Mouse (Mus musculus) embryonic facial prominence, embryonic 13.5 days (tissue): ENCODE measurements around the gene Mef2d. TPM values are rescaled to one million over a fixed set of nuclear protein-coding genes. Genes with fewer than 3 reads are reported as not detected.

Source experiments
- ATAC-seq: fragments of 200-750 bp; cut with Nextera tagmentation; 2 replicates; pipeline ENCODE4 v1.8.0; 2017; ENCODE audit warnings: low read depth; ENCODE audit not compliant: insufficient number of reproducible peaks, insufficient read depth, low FRiP score, low TSS enrichment
- H3K27ac ChIP-seq: fragments of 300-500 bp; sonication (generic); 2 replicates; pipeline ENCODE4 v1.5.1; 2015; ENCODE audit warnings: moderate library complexity, mild to moderate bottlenecking, inconsistent platforms
- H3K27me3 ChIP-seq: fragments of 300-500 bp; sonication (generic); 2 replicates; pipeline ENCODE4 v1.6.1; 2015; ENCODE audit warnings: mild to moderate bottlenecking, inconsistent platforms
- H3K36me3 ChIP-seq: fragments of 300-500 bp; sonication (generic); 2 replicates; pipeline ENCODE4 v1.6.1; 2015; ENCODE audit warnings: mild to moderate bottlenecking, inconsistent platforms
- H3K4me1 ChIP-seq: fragments of 300-500 bp; sonication (generic); 2 replicates; pipeline ENCODE4 v1.6.1; 2015; ENCODE audit warnings: inconsistent platforms
- H3K4me2 ChIP-seq: fragments of 300-500 bp; sonication (generic); 2 replicates; pipeline ENCODE4 v1.6.1; 2015; ENCODE audit warnings: moderate library complexity, mild to moderate bottlenecking, inconsistent platforms
- H3K4me3 ChIP-seq: fragments of 300-500 bp; sonication (generic); 2 replicates; pipeline ENCODE4 v1.5.1; 2015; ENCODE audit warnings: mild to moderate bottlenecking, inconsistent platforms
- H3K9ac ChIP-seq: fragments of 300-500 bp; sonication (generic); 2 replicates; pipeline ENCODE4 v1.6.1; 2015; ENCODE audit warnings: mild to moderate bottlenecking, inconsistent platforms
- H3K9me3 ChIP-seq: fragments of 300-500 bp; sonication (generic); 2 replicates; pipeline ENCODE4 v1.6.1; 2016; ENCODE audit warnings: inconsistent platforms
- WGBS: fragments of 180-500 bp; shearing (Covaris S2); methylation state at CpG from one replicate; pipeline ENCODE4 v1.1.7; 2015; ENCODE audit warnings: mixed read lengths; 5-methylcytosine and 5-hydroxymethylcytosine counted together
- polyA plus RNA-seq: library from polyadenylated mRNA; unstranded; fragments of >200 nt; fragmentation: Nextera tagmentation; extraction: Ambion mirVana; gene quantifications from 2 replicates; pipeline ENCODE4 v1.2.1, GENCODE M21; 2015

Gene Mef2d
- polyA plus RNA-seq, 1 experiment from 2014 or later, result 18.2 TPM

- 70% methylated on average over 3 of the region's 3 CpGs for WGBS
- Histone ChIP-seq H3K9me3 (no peaks in the 10 kb centered on the region), H3K4me2 (peak overlapping the region; percentile 45; the same call in 1 of the 2 replicates), H3K27ac (0 out of 2 replicates have a peak overlapping the region, but pooled peaks have one; percentile 69), H3K36me3 (peaks cover 10% of the 10 kb centered on the region), H3K4me1 (peaks cover 61% of the 10 kb centered on the region), H3K9ac (peak overlapping the region; percentile 61; the same call in 1 of the 2 replicates), H3K4me3 (no peak overlapping the region), H3K27me3 (no peaks in the 10 kb centered on the region)
- ATAC-seq, result no peak
These were observed 8.8 kb downstream of the Mef2d start for GRCm38 (mm10) chr3:88150999-88151364.

GRCm38 (mm10) chr3:88152056-88152455 is 9.9 kb downstream of the Mef2d start:
- Histone ChIP-seq H3K27ac (no peak overlapping the region), H3K4me3 (no peak overlapping the region), H3K4me1 (peaks cover 51% of the 10 kb centered on the region), H3K4me2 (no peak overlapping the region), H3K9ac (no peak overlapping the region), H3K27me3 (no peaks in the 10 kb centered on the region), H3K9me3 (no peaks in the 10 kb centered on the region), H3K36me3 (peaks cover 21% of the 10 kb centered on the region)
- 59% methylated on average over 3 of the region's 3 CpGs for WGBS
- ATAC-seq, result no peak

GRCm38 (mm10) chr3:88153290-88154011 is 11.3 kb downstream of the Mef2d start:
- no peak overlapping the region for H3K27ac ChIP-seq
- H3K4me3 ChIP-seq, result no peak overlapping the region
- no peak overlapping the region for H3K9ac ChIP-seq
- H3K36me3 ChIP-seq, result peaks cover 31% of the 10 kb centered on the region
- 76% methylated on average over 3 of the region's 3 CpGs for WGBS
- H3K4me1 ChIP-seq, result peaks cover 47% of the 10 kb centered on the region
- no peak overlapping the region for H3K4me2 ChIP-seq
- no peak for ATAC-seq
- no peaks in the 10 kb centered on the region for H3K27me3 ChIP-seq
- no peaks in the 10 kb centered on the region for H3K9me3 ChIP-seq

GRCm38 (mm10) chr3:88154236-88154635 is 12.1 kb downstream of the Mef2d start:
- H3K27ac ChIP-seq, result no peak overlapping the region
- peaks cover 39% of the 10 kb centered on the region for H3K4me1 ChIP-seq
- H3K4me3 ChIP-seq, result no peak overlapping the region
- WGBS, result 68% methylated on average over 2 of the region's 2 CpGs
- ATAC-seq, result no peak
- H3K9me3 ChIP-seq, result no peaks in the 10 kb centered on the region
- no peak overlapping the region for H3K4me2 ChIP-seq
- peaks cover 39% of the 10 kb centered on the region for H3K36me3 ChIP-seq
- no peak overlapping the region for H3K9ac ChIP-seq
- H3K27me3 ChIP-seq, result no peaks in the 10 kb centered on the region

- H3K36me3 ChIP-seq, result peaks cover 62% of the 10 kb centered on the region
- H3K4me1 ChIP-seq, result peaks cover 13% of the 10 kb centered on the region
- H3K27me3 ChIP-seq, result no peaks in the 10 kb centered on the region
- no peak for ATAC-seq
- no peak overlapping the region for H3K4me2 ChIP-seq
- no peak overlapping the region for H3K27ac ChIP-seq
- no peak overlapping the region for H3K4me3 ChIP-seq
- H3K9ac ChIP-seq, result no peak overlapping the region
- H3K9me3 ChIP-seq, result no peaks in the 10 kb centered on the region
These were observed 14.6 kb downstream of the Mef2d start for GRCm38 (mm10) chr3:88156817-88157216.

GRCm38 (mm10) chr3:88157771-88158597 is 15.8 kb downstream of the Mef2d start:
- Histone ChIP-seq H3K27ac (no peak overlapping the region), H3K27me3 (no peaks in the 10 kb centered on the region), H3K9me3 (no peaks in the 10 kb centered on the region), H3K4me3 (no peak overlapping the region), H3K4me1 (peaks cover 9% of the 10 kb centered on the region; the same call in 1 of the 2 replicates), H3K4me2 (no peak overlapping the region; the same call in 1 of the 2 replicates), H3K9ac (no peak overlapping the region), H3K36me3 (peaks cover 73% of the 10 kb centered on the region)
- 17% methylated on average over 23 of the region's 23 CpGs for WGBS
- no peak; the same call in 1 of the 2 replicates for ATAC-seq

- Histone ChIP-seq H3K9me3 (no peaks in the 10 kb centered on the region), H3K4me2 (no peak overlapping the region), H3K27me3 (no peaks in the 10 kb centered on the region), H3K27ac (no peak overlapping the region), H3K4me1 (peaks cover 9% of the 10 kb centered on the region; the same call in 1 of the 2 replicates), H3K9ac (no peak overlapping the region), H3K36me3 (peaks cover 82% of the 10 kb centered on the region), H3K4me3 (no peak overlapping the region)
- no peak for ATAC-seq
- 85% methylated on average over 6 of the region's 6 CpGs for WGBS
These were observed 16.8 kb downstream of the Mef2d start for GRCm38 (mm10) chr3:88158991-88159390.

- H3K4me1 ChIP-seq, result peaks cover 9% of the 10 kb centered on the region; the same call in 1 of the 2 replicates
- 79% methylated on average over 6 of the region's 6 CpGs for WGBS
- H3K9me3 ChIP-seq, result no peaks in the 10 kb centered on the region
- H3K27ac ChIP-seq, result no peak overlapping the region
- no peaks in the 10 kb centered on the region for H3K27me3 ChIP-seq
- H3K4me2 ChIP-seq, result no peak overlapping the region
- ATAC-seq, result no peak
- peaks cover 93% of the 10 kb centered on the region for H3K36me3 ChIP-seq
- no peak overlapping the region for H3K9ac ChIP-seq
- no peak overlapping the region for H3K4me3 ChIP-seq
These were observed 18.7 kb downstream of the Mef2d start for GRCm38 (mm10) chr3:88160856-88161255.

GRCm38 (mm10) chr3:88162259-88162658 is 20.1 kb downstream of the Mef2d start:
- H3K4me3 ChIP-seq, result no peak overlapping the region
- ATAC-seq, result no peak
- no peaks in the 10 kb centered on the region for H3K9me3 ChIP-seq
- H3K9ac ChIP-seq, result no peak overlapping the region
- H3K27ac ChIP-seq, result no peak overlapping the region
- H3K4me1 ChIP-seq, result peaks cover 9% of the 10 kb centered on the region; the same call in 1 of the 2 replicates
- no peaks in the 10 kb centered on the region for H3K27me3 ChIP-seq
- peaks cover 93% of the 10 kb centered on the region for H3K36me3 ChIP-seq
- WGBS, result 92% methylated on average over 8 of the region's 8 CpGs
- no peak overlapping the region for H3K4me2 ChIP-seq

GRCm38 (mm10) chr3:88162811-88163210 is 20.6 kb downstream of the Mef2d start:
- Histone ChIP-seq H3K9me3 (no peaks in the 10 kb centered on the region), H3K9ac (no peak overlapping the region), H3K27ac (no peak overlapping the region), H3K4me3 (no peak overlapping the region), H3K27me3 (no peaks in the 10 kb centered on the region), H3K36me3 (peaks cover 95% of the 10 kb centered on the region), H3K4me2 (no peak overlapping the region), H3K4me1 (peaks cover 3% of the 10 kb centered on the region; the same call in 1 of the 2 replicates)
- no peak for ATAC-seq
- 84% methylated on average over 4 of the region's 4 CpGs for WGBS

- Histone ChIP-seq H3K36me3 (peaks cover 95% of the 10 kb centered on the region), H3K9me3 (no peaks in the 10 kb centered on the region), H3K27ac (no peak overlapping the region), H3K27me3 (no peaks in the 10 kb centered on the region), H3K4me1 (no peaks in the 10 kb centered on the region), H3K4me3 (no peak overlapping the region), H3K9ac (no peak overlapping the region), H3K4me2 (no peak overlapping the region)
- 83% methylated on average over 3 of the region's 3 CpGs for WGBS
- no peak for ATAC-seq
These were observed 21.7 kb downstream of the Mef2d start for GRCm38 (mm10) chr3:88163847-88164246.

GRCm38 (mm10) chr3:88164263-88164662 is 22.1 kb downstream of the Mef2d start:
- H3K36me3 ChIP-seq, result peaks cover 95% of the 10 kb centered on the region
- no peak for ATAC-seq

More at GRCm38 (mm10) chr3:88164263-88164662, 22.1 kb downstream of the Mef2d start:
- Histone ChIP-seq H3K9me3 (no peaks in the 10 kb centered on the region), H3K27me3 (no peaks in the 10 kb centered on the region), H3K4me2 (no peak overlapping the region), H3K4me3 (no peak overlapping the region), H3K27ac (no peak overlapping the region), H3K4me1 (no peaks in the 10 kb centered on the region), H3K9ac (no peak overlapping the region)
- WGBS, result 81% methylated on average over 3 of the region's 3 CpGs
